Mouse (Mus musculus) urinary bladder, postnatal 4 days (tissue): ENCODE results near the gene Gm45234.

ENCODE experiments used
- DNase-seq, 2 experiments: peaks; one replicate each; pipeline ENCODE4 v3.0.0; 2021 to 2022; ENCODE audit warnings: low spot score in 2 of 2

The Gm45234 gene

DNA sequence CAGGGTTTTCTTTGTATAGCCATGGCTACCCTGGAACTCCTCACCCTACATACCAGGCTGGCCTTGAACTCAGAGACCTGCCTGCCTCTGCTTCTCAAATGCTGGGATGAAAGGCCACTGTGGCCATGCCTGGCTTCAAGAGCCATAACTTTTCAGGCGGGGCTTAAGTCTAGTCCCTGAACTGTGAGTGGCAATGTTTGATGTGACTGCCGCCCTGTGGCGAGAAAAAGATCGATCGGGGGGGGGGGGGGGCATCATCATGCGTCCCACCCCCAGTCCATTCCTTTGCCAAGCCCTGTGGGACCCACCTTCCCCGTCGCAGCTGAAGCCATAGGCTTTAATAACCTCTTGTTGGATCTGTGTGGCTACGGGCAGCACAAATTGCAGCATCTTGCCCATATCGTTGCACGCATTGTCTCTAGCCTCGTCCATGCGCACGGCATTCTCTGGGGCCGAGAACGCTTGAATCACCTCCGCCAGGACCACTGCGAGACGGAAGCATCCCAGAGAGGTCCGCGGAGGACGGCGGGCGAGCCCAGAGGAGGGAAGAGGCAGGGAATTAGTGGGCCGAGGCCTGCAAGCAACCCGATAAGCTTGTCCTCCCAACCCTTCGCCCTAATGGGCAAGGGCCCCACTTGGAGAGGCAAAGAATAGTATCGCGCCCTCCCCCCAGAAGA lies 15.5 kb downstream of the Gm45234 start:
- DNase-seq, result no peak

- DNase-seq, result no peak
Observed at GRCm38 (mm10) chr6:124739231-124739796, 16.5 kb downstream of the Gm45234 start.

DNA sequence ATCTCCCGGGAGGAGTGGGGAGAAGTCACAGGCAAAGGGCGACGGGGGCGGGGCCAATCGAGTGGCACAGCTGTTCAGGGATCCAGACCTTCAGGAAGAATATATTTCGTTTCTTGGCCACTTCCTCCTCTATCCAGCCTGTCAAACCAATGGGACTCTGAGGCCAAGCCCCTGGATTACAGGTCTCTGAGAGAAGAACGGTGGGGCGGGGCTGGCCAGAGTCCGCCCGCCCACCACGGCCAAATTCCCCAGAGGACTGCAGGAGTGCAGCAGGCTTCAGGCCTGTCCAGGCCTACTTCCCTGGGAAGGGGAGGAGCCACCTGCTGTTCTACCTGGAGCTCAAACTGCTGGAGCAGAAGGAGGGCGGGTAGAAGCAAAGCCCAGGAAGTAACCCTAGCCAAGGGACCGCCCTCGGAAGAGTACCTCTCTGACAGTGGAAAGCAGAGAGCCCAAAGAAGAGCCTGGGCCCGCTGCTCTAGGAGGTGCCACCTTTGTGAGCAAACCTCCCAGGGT lies 17.3 kb downstream of the Gm45234 start, which contains the start of gene Ptpn6:
Gene Ptpn6, minus strand, starts transcription at position 204 of the 513 bp plus-strand sequence.
- peak in 1 of 2 experiments; percentile 70 for DNase-seq

DNA sequence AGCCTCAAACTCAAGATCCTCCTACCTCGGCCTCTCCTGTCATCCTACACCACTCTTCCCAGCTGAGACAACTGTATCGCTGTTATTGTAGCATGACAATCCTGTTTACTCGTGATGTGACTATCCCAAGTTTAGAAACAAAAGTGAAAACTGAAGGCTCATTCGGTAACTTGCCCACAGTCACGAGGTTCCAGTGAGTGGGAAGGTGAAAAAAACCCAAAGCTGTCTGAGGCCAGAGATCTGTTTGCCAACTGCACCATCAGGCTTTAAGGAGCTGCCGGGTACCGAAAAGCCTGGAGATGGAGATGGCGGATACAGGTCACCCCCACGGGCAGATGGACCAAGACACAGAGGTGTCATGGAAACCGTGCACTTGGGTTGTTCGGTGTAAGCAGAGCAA lies 18.8 kb downstream of the Gm45234 start:
- DNase-seq, result no peak

- no peak for DNase-seq
Observed at GRCm38 (mm10) chr6:124734417-124734816, 21.4 kb downstream of the Gm45234 start.

DNA sequence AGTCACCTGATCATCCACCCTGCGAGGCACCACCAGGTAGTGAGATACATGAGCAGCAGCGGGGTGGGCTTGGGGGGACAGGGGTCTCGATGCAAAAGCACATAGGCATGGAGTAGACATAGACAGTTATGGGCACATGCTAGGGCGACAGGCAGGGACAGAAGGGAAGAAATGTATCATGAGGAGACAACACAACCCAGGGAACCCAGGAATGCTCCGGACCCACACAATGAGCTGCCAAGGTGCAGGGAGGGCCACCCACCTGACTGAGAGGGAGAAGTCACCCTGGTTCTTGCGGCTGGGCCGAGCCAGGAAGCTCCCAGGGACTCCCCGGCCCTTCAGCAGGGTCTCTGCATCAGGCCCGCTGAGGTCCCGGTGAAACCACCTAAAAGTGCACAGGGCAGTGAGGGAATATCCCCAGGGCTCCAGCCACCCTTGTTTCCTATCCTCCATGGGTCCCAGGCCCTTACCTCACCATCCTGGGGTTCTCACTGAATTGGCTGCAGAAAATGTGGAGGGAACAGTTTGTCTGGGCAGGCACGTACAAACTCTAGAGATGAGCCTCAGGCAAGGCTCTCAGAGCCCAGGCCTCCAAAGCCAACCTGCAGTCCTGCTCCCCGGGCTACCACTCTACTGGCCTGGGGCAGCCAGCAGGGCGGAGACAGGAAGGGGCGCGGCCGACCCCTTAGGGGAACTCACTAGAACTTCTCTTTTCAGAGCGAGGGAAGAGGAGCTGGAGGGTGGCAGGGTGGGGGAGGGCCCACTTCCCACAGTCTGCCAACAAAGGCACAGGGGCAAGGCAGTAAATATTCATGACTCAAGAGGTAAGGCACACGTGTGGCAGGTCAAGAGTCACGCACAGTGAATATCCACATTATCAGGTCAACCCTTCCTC lies 23.1 kb downstream of the Gm45234 start:
- DNase-seq, result no peak

DNA sequence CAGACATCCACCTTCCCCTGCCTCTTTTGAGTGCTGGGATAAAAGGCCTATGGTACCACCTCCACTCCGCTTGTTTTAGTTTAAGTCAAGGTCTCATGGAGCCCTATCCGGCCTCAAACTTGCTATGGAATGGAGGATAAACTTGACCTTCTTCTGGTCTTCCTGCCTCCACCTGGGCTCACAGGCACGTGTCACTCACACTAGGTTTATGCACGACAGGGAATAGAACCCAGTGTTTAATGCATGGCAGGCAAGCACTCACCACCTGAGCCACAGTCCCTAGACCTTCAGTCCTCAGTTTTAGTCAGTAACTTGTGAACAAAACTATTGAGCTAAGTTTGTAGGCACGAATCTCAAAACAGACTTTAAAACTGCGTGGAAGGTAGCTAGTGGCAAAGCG lies 24.8 kb downstream of the Gm45234 start:
- no peak for DNase-seq

- no peak for DNase-seq
Observed at GRCm38 (mm10) chr6:124729850-124730705, 25.7 kb downstream of the Gm45234 start.

DNA sequence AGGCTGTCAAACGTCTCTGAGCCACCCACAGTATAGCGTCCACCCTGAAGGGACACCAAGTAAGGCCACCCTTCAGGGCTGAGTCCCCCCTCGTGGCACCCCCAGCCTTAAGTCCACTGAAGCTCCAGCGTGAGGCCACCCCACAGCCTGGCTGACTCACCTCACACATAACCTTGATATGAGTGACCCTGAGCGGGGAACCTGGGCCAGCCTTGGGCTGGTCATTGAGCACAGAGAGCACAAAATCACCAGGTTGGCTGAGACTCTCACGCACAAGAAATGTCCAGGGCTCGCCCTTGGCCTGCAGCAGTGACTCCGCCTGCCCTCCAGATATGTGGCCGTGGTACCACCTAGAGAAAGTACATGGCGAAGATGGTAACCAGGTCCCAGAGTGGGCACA lies 27.2 kb downstream of the Gm45234 start:
- no peak for DNase-seq

GRCm38 (mm10) chr6:124724472-124724871 lies 31.3 kb downstream of the Gm45234 start:
- no peak for DNase-seq

- DNase-seq, result no peak
Observed at GRCm38 (mm10) chr6:124723541-124723940, 32.3 kb downstream of the Gm45234 start.

DNA sequence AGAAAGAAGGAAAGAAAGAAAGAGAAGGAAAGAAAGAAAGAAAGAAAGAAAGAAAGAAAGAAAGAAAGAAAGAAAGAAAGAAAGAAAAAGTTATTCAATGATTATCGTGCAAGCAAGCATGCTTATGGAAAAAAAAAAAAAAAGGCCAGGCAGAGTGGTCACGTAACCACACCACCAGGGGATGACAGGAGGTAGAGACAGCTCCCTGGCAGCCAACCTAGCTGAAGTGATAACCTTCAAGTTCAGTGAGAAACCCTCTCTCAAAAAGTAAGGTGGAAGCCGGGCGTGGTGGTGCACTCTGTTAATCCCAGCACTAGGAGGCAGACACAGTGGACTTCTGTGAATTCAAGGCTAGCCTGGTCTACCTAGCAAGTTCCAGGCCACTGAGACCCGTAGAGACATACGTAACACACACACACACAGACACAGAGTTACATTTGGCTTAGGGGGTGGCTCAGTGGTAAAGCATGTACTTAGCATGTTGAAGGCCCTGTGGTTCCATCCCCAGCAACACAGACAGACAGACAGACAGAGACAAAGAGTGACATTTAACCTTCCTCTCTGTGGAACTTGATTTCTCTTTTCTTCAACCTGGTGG lies 32.8 kb downstream of the Gm45234 start:
- no peak for DNase-seq

DNA sequence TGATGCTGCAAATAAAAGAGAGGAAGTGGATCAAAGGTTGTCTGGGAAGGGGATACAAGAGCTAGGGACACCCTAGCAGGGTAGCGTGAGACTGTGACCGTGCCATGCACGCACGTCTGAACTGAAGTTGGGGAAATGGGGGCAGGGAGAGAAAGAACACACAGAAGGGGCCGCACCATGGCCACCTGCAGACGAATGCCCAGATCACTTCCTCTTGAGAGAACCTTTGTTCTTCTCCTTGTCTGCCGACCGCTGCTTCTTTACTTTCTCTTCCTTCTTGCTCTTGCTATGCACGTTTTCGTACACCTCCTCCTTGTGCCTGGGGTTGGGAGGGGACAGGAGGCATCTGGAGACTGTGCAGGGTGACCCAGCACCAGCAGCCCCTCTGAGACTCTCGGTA lies 34.9 kb downstream of the Gm45234 start:
- no peak for DNase-seq

GRCm38 (mm10) chr6:124719354-124719978 lies 36.4 kb downstream of the Gm45234 start:
- DNase-seq, result no peak

- peak; percentile 69 to 77 for DNase-seq
Observed at GRCm38 (mm10) chr6:124718703-124719102, 37.1 kb downstream of the Gm45234 start.

GRCm38 (mm10) chr6:124717968-124718367 lies 37.9 kb downstream of the Gm45234 start:
- no peak for DNase-seq

GRCm38 (mm10) chr6:124716864-124717490 lies 38.8 kb downstream of the Gm45234 start:
- DNase-seq, result no peak

DNA sequence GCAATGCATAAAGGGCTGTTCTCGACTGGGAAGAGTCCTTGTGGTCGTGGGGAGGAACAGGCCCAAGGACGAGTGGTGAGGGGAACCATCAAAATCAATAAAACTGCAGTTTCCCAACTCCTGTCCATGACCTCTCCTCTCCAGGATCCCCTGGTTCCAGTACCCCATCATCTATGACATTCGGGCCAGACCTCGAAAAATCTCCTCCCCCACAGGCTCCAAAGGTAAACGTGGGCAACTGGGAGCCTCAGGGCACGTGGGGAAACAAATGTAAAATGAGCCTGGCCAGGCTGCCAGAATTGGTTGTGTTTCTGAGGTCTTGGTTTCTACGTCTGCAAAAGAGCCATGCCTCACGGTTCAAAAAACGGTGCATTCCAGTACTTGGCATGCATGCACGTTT lies 42.9 kb downstream of the Gm45234 start:
- DNase-seq, result no peak

- DNase-seq, result peak; percentile 97 to 98
Observed at GRCm38 (mm10) chr6:124711824-124712782, 43.7 kb downstream of the Gm45234 start, which contains the start of the genes Emg1 and Phb2. Gene Emg1, minus strand, starts transcription at chr6:124712178. Gene Phb2, plus strand, starts transcription at chr6:124712336.
